Mouse (Mus musculus): ENCODE measurements at regions not wholly inside any gene's neighbourhood (a gene's known extent, or its start where the extent isn't known, plus 50 kb on each side); places are given as distances from the start of the nearest gene placed in this dataset.

GRCm38 (mm10) chr12:106828542-106828941 is 659.9 kb upstream of the 3110018I06Rik start:
- no peaks in the 10 kb centered on the region for H3K27me3 ChIP-seq (ENCODE audit: control insufficient read depth in 1 of 2, insufficient read depth in 2 of 2, low read length in 2 of 2)
- no peak for DNase-seq (ENCODE audit: low read depth, low spot score)
- no peaks in the 10 kb centered on the region for H3K36me3 ChIP-seq (ENCODE audit: control insufficient read depth in 1 of 2, insufficient read depth in 2 of 2, low read length in 2 of 2)
- no peaks in the 10 kb centered on the region for H3K79me2 ChIP-seq (ENCODE audit: control insufficient read depth, insufficient read depth, low read length, poor library complexity)
- no peaks in the 10 kb centered on the region for H3K4me1 ChIP-seq (ENCODE audit: control insufficient read depth in 1 of 2, insufficient read depth in 2 of 2, low read length in 2 of 2)
- TF ChIP-seq POLR2A (IDR thresholded peaks at IDR 0.05; ENCODE audit: control insufficient read depth in 1 of 2, insufficient read depth in 1 of 2, low read depth in 1 of 2, low read length in 2 of 2, poor library complexity in 1 of 2) (no peak), MEF2A (IDR thresholded peaks at IDR 0.05; ENCODE audit: extremely low read depth, insufficient replicate concordance, low read depth, low read length, poor library complexity, severe bottlenecking) (no peak), GABPA (IDR thresholded peaks at IDR 0.05; ENCODE audit: low read depth, low read length) (no peak), ELF1 (IDR thresholded peaks at IDR 0.05; ENCODE audit: low read depth, low read length) (no peak), HCFC1 (IDR thresholded peaks at IDR 0.05; ENCODE audit: low read depth, low read length) (no peak), CHD2 (IDR thresholded peaks at IDR 0.05; ENCODE audit: low read length) (no peak), TAL1 (IDR thresholded peaks at IDR 0.05; ENCODE audit: low read length) (no peak), MYB (IDR thresholded peaks at IDR 0.05; ENCODE audit: low read depth, low read length) (no peak), ZC3H11A (IDR thresholded peaks at IDR 0.05; ENCODE audit: low read depth, low read length) (no peak), POLR2AphosphoS2 (IDR thresholded peaks at IDR 0.05; ENCODE audit: low read length) (no peak), CTCF (IDR thresholded peaks at IDR 0.05 in 2 of 3, conservative IDR thresholded peaks at IDR 0.05 in 1 of 3; ENCODE audit: control insufficient read depth in 1 of 3, insufficient read depth in 1 of 3, low read depth in 2 of 3, low read length in 3 of 3, poor library complexity in 1 of 3, severe bottlenecking in 1 of 3) (no peak), SIN3A (IDR thresholded peaks at IDR 0.05; ENCODE audit: low read length) (no peak), ZKSCAN1 (IDR thresholded peaks at IDR 0.05; ENCODE audit: low read depth, low read length) (no peak), JUND (IDR thresholded peaks at IDR 0.05; ENCODE audit: low read depth, low read length) (no peak), CHD1 (IDR thresholded peaks at IDR 0.05; ENCODE audit: low read depth, low read length) (no peak), NELFE (IDR thresholded peaks at IDR 0.05; ENCODE audit: low read depth, low read length) (no peak), MAFK (IDR thresholded peaks at IDR 0.05; ENCODE audit: borderline replicate concordance, low read depth, low read length) (no peak), E2F4 (IDR thresholded peaks at IDR 0.05; ENCODE audit: borderline replicate concordance, low read depth, low read length) (no peak)
- H3K9me3 ChIP-seq (replicated peaks; ENCODE audit: insufficient read depth, low read length): no peaks in the 10 kb centered on the region
- H3K4me3 ChIP-seq (ENCODE audit: control insufficient read depth in 1 of 2, insufficient read depth in 1 of 2, low read depth in 2 of 2, low read length in 2 of 2): no peak overlapping the region
- no peak overlapping the region for H3K9ac ChIP-seq (ENCODE audit: control insufficient read depth, low read depth, low read length, poor library complexity, severe bottlenecking)
- H3K27ac ChIP-seq (ENCODE audit: control insufficient read depth, low read depth, low read length): no peak overlapping the region

- no peak overlapping the region for H3K9ac ChIP-seq (ENCODE audit: control insufficient read depth, low read depth, low read length, poor library complexity, severe bottlenecking)
- H3K27me3 ChIP-seq (ENCODE audit: control insufficient read depth in 1 of 2, insufficient read depth in 2 of 2, low read length in 2 of 2): no peaks in the 10 kb centered on the region
- no peaks in the 10 kb centered on the region for H3K9me3 ChIP-seq (replicated peaks; ENCODE audit: insufficient read depth, low read length)
- no peak overlapping the region for H3K27ac ChIP-seq (ENCODE audit: control insufficient read depth, low read depth, low read length)
- no peaks in the 10 kb centered on the region for H3K79me2 ChIP-seq (ENCODE audit: control insufficient read depth, insufficient read depth, low read length, poor library complexity)
- TF ChIP-seq CHD1 (IDR thresholded peaks at IDR 0.05; ENCODE audit: low read depth, low read length) (no peak), NELFE (IDR thresholded peaks at IDR 0.05; ENCODE audit: low read depth, low read length) (no peak), MEF2A (IDR thresholded peaks at IDR 0.05; ENCODE audit: extremely low read depth, insufficient replicate concordance, low read depth, low read length, poor library complexity, severe bottlenecking) (no peak), ZNF384 (IDR thresholded peaks at IDR 0.05; ENCODE audit: low read depth, low read length) (no peak), CHD2 (IDR thresholded peaks at IDR 0.05; ENCODE audit: low read length) (no peak), ZMIZ1 (IDR thresholded peaks at IDR 0.05; ENCODE audit: low read depth, low read length) (no peak), KAT2A (conservative IDR thresholded peaks at IDR 0.05; ENCODE audit: low read depth, low read length) (no peak), GATA1 (IDR thresholded peaks at IDR 0.05; ENCODE audit: low read depth, low read length) (no peak), GABPA (IDR thresholded peaks at IDR 0.05; ENCODE audit: low read depth, low read length) (no peak), MYB (IDR thresholded peaks at IDR 0.05; ENCODE audit: low read depth, low read length) (no peak), EP300 (IDR thresholded peaks at IDR 0.05; ENCODE audit: low read depth in 1 of 2, low read length in 2 of 2) (no peak), BHLHE40 (IDR thresholded peaks at IDR 0.05; ENCODE audit: borderline replicate concordance, low read depth, low read length) (no peak), SMC3 (IDR thresholded peaks at IDR 0.05; ENCODE audit: low read depth, low read length) (no peak), MAX (IDR thresholded peaks at IDR 0.05; ENCODE audit: low read length) (no peak), E2F4 (IDR thresholded peaks at IDR 0.05; ENCODE audit: borderline replicate concordance, low read depth, low read length) (no peak), TCF12 (IDR thresholded peaks at IDR 0.05; ENCODE audit: low read depth, low read length) (no peak), USF2 (IDR thresholded peaks at IDR 0.05; ENCODE audit: borderline replicate concordance in 1 of 2, insufficient read depth in 1 of 2, low read depth in 1 of 2, low read length in 2 of 2) (no peak), TBP (IDR thresholded peaks at IDR 0.05; ENCODE audit: low read depth, low read length) (no peak)
- H3K4me1 ChIP-seq (ENCODE audit: control insufficient read depth in 1 of 2, insufficient read depth in 2 of 2, low read length in 2 of 2): no peaks in the 10 kb centered on the region
- no peaks in the 10 kb centered on the region for H3K36me3 ChIP-seq (ENCODE audit: control insufficient read depth in 1 of 2, insufficient read depth in 2 of 2, low read length in 2 of 2)
- DNase-seq (ENCODE audit: low read depth, low spot score): no peak
- no peak overlapping the region for H3K4me3 ChIP-seq (ENCODE audit: control insufficient read depth in 1 of 2, insufficient read depth in 1 of 2, low read depth in 2 of 2, low read length in 2 of 2)
Measured at GRCm38 (mm10) chr12:106829323-106829722, 659.1 kb upstream of the 3110018I06Rik start.
